Mouse (Mus musculus) erythroblast, embryonic 14.5 days (primary cell): ENCODE measurements around the gene Fez2. TPM values are rescaled to one million over a fixed set of nuclear protein-coding genes. Genes with fewer than 3 reads are reported as not detected.

ENCODE experiments used
- H3K27me3 ChIP-seq: 2 replicates; pipeline ENCODE4 v1.6.1; 2012; ENCODE audit warnings: inconsistent platforms; ENCODE audit not compliant: control insufficient read depth
- H3K36me3 ChIP-seq: 2 replicates; pipeline ENCODE4 v1.6.1; 2012; ENCODE audit warnings: mild to moderate bottlenecking, inconsistent platforms; ENCODE audit not compliant: control insufficient read depth
- H3K4me1 ChIP-seq: 2 replicates; pipeline ENCODE4 v1.6.1; 2012; ENCODE audit warnings: inconsistent platforms; ENCODE audit not compliant: control insufficient read depth
- H3K4me3 ChIP-seq: replicated peaks from 2 replicates; pipeline ENCODE3; 2012; ENCODE audit warnings: moderate library complexity, mild to moderate bottlenecking, inconsistent platforms
- H3K9me3 ChIP-seq: 2 replicates; pipeline ENCODE4 v1.6.1; 2012; ENCODE audit warnings: low read length, inconsistent platforms, mixed read lengths; ENCODE audit not compliant: control insufficient read depth
- GATA1 ChIP-seq: IDR thresholded peaks from 2 replicates; pipeline ENCODE4 v1.6.1; 2012; ENCODE audit warnings: low read length, inconsistent platforms, mixed read lengths
- TAL1 ChIP-seq: IDR thresholded peaks from 3 replicates; pipeline ENCODE4 v1.6.1; 2012; ENCODE audit warnings: low read length, inconsistent platforms, mixed read lengths
- polyA plus RNA-seq: library from polyadenylated mRNA; stranded (reverse); fragments of >175 nt; gene quantifications from 2 replicates; pipeline ENCODE4 v1.2.3, GENCODE M21; 2012

Gene Fez2
- polyA plus RNA-seq, 1 experiment: 0.73 TPM

- TF ChIP-seq GATA1 (no peak), TAL1 (no peak)
- H3K36me3 ChIP-seq: no peaks in the 10 kb centered on the region
- no peak overlapping the region for H3K4me3 ChIP-seq
- H3K9me3 ChIP-seq: no peaks in the 10 kb centered on the region
- no peaks in the 10 kb centered on the region for H3K27me3 ChIP-seq
- H3K4me1 ChIP-seq: no peaks in the 10 kb centered on the region
These were observed 33.4 kb upstream of the Fez2 start for GRCm38 (mm10) chr17:78451332-78451793.

DNA sequence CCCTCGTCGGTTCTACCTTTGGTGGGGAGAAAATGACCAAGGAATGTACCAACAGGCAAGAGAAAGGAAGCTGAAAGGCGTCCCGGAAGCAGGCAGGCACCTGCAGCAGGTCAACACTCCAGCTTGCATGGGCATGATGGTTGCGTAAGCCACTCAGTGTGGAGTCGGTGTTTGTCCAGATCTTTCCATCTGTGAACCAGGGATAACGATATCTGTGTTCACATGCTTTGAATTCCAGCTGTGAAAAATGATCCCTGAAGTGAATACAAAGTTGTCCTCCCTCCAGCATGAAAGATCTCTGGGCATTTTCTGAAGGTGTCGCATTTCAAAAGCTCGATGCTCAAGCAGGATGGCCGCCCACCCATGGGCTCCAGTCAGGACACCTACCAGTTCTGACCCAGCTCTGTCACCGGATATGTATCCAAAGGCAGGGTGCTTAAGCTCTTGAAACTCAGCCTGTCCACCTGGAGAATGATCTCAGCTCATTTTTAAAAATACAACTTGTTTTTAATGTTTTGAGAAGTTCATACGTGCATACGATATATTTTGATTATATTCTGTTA is 31.8 kb upstream of the Fez2 start:
- Histone ChIP-seq H3K4me1 (no peaks in the 10 kb centered on the region), H3K9me3 (no peaks in the 10 kb centered on the region), H3K27me3 (no peaks in the 10 kb centered on the region), H3K36me3 (no peaks in the 10 kb centered on the region), H3K4me3 (no peak overlapping the region)
- TF ChIP-seq TAL1 (no peak), GATA1 (no peak)

DNA sequence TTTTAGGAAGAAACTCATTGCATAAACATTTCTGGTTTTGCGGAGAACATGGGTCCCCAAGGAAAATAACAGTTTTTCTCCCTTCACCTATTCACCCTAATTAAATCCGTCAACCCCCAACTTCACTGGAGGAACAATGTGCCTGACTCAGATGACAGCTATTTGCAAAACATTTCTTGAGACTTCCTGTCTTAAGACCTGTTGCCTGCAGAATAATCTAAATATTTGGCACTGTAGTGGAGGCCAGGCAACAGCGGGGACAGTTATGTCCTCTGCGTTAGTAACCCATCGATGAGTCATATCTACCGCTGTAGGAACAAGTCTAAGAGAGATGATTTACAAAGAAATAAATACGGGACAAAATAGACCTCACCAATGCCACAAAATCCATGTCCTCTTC is 26.9 kb upstream of the Fez2 start:
- no peaks in the 10 kb centered on the region for H3K4me1 ChIP-seq
- TF ChIP-seq GATA1 (no peak), TAL1 (no peak)
- no peaks in the 10 kb centered on the region for H3K36me3 ChIP-seq
- no peaks in the 10 kb centered on the region for H3K9me3 ChIP-seq
- H3K4me3 ChIP-seq: no peak overlapping the region
- H3K27me3 ChIP-seq: no peaks in the 10 kb centered on the region

DNA sequence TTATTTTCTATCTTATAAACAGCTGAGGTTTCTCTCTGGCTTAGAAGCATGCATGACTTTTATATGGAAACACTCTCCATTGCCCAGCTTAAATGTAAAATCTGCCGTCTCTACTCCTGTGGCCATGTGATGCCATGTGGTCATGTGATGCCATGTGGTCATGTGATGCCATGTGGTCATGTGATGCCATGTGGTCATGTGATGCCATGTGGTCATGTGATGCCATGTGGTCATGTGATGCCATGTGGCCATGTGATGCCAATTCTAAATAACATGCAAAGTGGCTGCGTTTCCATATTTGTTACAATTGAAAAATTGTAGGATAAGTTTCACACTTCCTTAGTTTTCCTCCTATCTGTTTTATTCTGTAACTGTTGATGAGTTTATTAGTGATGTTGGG is 22.8 kb upstream of the Fez2 start:
- Histone ChIP-seq H3K4me1 (no peaks in the 10 kb centered on the region), H3K27me3 (no peaks in the 10 kb centered on the region), H3K36me3 (no peaks in the 10 kb centered on the region), H3K4me3 (no peak overlapping the region), H3K9me3 (no peaks in the 10 kb centered on the region)
- TF ChIP-seq GATA1: no peak
- TF ChIP-seq TAL1: no peak

GRCm38 (mm10) chr17:78437161-78437560 is 19.2 kb upstream of the Fez2 start:
- no peak overlapping the region for H3K4me3 ChIP-seq
- H3K27me3 ChIP-seq: no peaks in the 10 kb centered on the region
- H3K9me3 ChIP-seq: no peaks in the 10 kb centered on the region
- TF ChIP-seq GATA1 (no peak), TAL1 (no peak)
- H3K4me1 ChIP-seq: no peaks in the 10 kb centered on the region
- H3K36me3 ChIP-seq: no peaks in the 10 kb centered on the region

GRCm38 (mm10) chr17:78435661-78436060 is 17.7 kb upstream of the Fez2 start:
- Histone ChIP-seq H3K9me3 (no peaks in the 10 kb centered on the region), H3K36me3 (no peaks in the 10 kb centered on the region), H3K27me3 (no peaks in the 10 kb centered on the region), H3K4me1 (no peaks in the 10 kb centered on the region), H3K4me3 (no peak overlapping the region)
- TF ChIP-seq TAL1 (no peak), GATA1 (no peak)

GRCm38 (mm10) chr17:78434746-78435145 is 16.8 kb upstream of the Fez2 start:
- no peaks in the 10 kb centered on the region for H3K9me3 ChIP-seq
- H3K4me3 ChIP-seq: no peak overlapping the region
- TF ChIP-seq TAL1: no peak
- TF ChIP-seq GATA1: no peak
- no peaks in the 10 kb centered on the region for H3K27me3 ChIP-seq
- H3K36me3 ChIP-seq: no peaks in the 10 kb centered on the region
- no peaks in the 10 kb centered on the region for H3K4me1 ChIP-seq

GRCm38 (mm10) chr17:78430374-78430773 is 12.4 kb upstream of the Fez2 start:
- H3K9me3 ChIP-seq: 0 out of 2 replicates have a peak, but pooled peaks cover 2% of the 10 kb centered on the region
- TF ChIP-seq TAL1 (no peak), GATA1 (no peak)
- H3K27me3 ChIP-seq: no peaks in the 10 kb centered on the region
- no peak overlapping the region for H3K4me3 ChIP-seq
- no peaks in the 10 kb centered on the region for H3K4me1 ChIP-seq
- H3K36me3 ChIP-seq: no peaks in the 10 kb centered on the region

DNA sequence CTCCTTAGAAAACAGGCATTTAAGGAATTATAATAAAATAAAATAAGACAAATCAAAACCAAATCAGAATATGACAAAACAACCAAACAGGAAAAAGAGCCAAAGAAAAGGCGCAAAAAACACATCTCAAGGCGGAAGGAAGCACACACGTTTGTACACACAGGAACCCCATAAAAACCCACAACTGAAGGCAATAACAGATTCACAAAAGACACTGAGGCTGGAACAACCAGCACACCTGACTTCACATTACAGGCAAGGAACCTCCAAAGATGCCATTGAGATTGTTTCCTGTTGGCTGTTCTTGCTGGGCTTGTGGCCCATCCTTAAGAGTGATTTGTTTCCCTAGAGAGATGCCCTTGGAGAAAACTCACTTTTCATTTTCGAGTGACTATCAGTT is 11.1 kb upstream of the Fez2 start:
- Histone ChIP-seq H3K9me3 (0 out of 2 replicates have a peak, but pooled peaks cover 2% of the 10 kb centered on the region), H3K4me3 (no peak overlapping the region), H3K4me1 (no peaks in the 10 kb centered on the region), H3K27me3 (no peaks in the 10 kb centered on the region), H3K36me3 (no peaks in the 10 kb centered on the region)
- no peak for TF ChIP-seq TAL1
- TF ChIP-seq GATA1: no peak

- TF ChIP-seq GATA1 (no peak), TAL1 (no peak)
- Histone ChIP-seq H3K36me3 (no peaks in the 10 kb centered on the region), H3K4me1 (peaks cover 1% of the 10 kb centered on the region), H3K27me3 (no peaks in the 10 kb centered on the region), H3K4me3 (no peak overlapping the region), H3K9me3 (0 out of 2 replicates have a peak, but pooled peaks cover 2% of the 10 kb centered on the region)
These were observed 7.1 kb upstream of the Fez2 start for GRCm38 (mm10) chr17:78425026-78425425.
